Comparison of ENCODE assay signal across 22 mouse cellular contexts in genomic region chr5:111941831-111942230, GRCm38 (mm10).
DNase-seq lines count a peak whose midpoint lies in the region; ATAC-seq and TF ChIP-seq lines count a peak whose summit lies in the region.
"Had no signal": no experiment of that assay in that cellular context is flagged by ENCODE, and none has a peak within 500 bp of the region (broad histone marks: within the 10 kb centered on the region; RNA-seq: fewer than 3 reads in every experiment).

No protein-coding gene starts in this region.

- WGBS in forebrain, embryonic 13.5 days, result 78% methylated on average over 16 of the region's 16 CpGs
- 88% methylated on average over 16 of the region's 16 CpGs for whole genome bisulfite sequencing in forebrain, embryonic 10.5 days
- 73% methylated on average over 16 of the region's 16 CpGs for WGBS in hindbrain, embryonic 16.5 days
- WGBS in midbrain, postnatal 0 days, result 67% methylated on average over 16 of the region's 16 CpGs

- peaks cover 48% of the 10 kb centered on the region for H3K4me1 ChIP-seq in forebrain, embryonic 13.5 days
- H3K4me1 ChIP-seq in forebrain, embryonic 10.5 days, result peaks cover 30% of the 10 kb centered on the region
- H3K4me1 ChIP-seq in hindbrain, embryonic 16.5 days (ENCODE audit: control insufficient read depth, insufficient read depth, low read depth, low read length), result peaks cover 21% of the 10 kb centered on the region
- peaks cover 11% of the 10 kb centered on the region for H3K4me1 ChIP-seq in midbrain, postnatal 0 days (ENCODE audit: insufficient read depth, low read length)
- H3K4me1 ChIP-seq: lung, embryonic 15.5 days; megakaryocyte, embryonic 14.5 days had no signal

- no peaks in the 10 kb centered on the region for H3K27me3 ChIP-seq in forebrain, embryonic 13.5 days
- peaks cover 52% of the 10 kb centered on the region for H3K27me3 ChIP-seq in forebrain, embryonic 10.5 days (ENCODE audit: poor library complexity, severe bottlenecking)
- peaks cover 2% of the 10 kb centered on the region; the same call in 1 of the 2 replicates for H3K27me3 ChIP-seq in hindbrain, embryonic 16.5 days (replicated peaks; ENCODE audit: control insufficient read depth, insufficient read depth, low read length)
- no peaks in the 10 kb centered on the region for H3K27me3 ChIP-seq in midbrain, postnatal 0 days (ENCODE audit: insufficient read depth, low read length)
- H3K27me3 ChIP-seq: lung, embryonic 15.5 days; megakaryocyte, embryonic 14.5 days had no signal

- no peak for DNase-seq in forebrain, embryonic 10.5 days (ENCODE audit: extremely low spot score, low spot score)
- peak; percentile 62 for DNase-seq in brain, embryonic 14.5 days (ENCODE audit: low read depth)
- no peak for DNase-seq in midbrain, postnatal 0 days (ENCODE audit: low spot score)
- DNase-seq in kidney, adult 11 months, result no peak
- no peak for DNase-seq in Muller cell, postnatal 12 days (ENCODE audit: inconsistent ontology term)
- DNase-seq: adrenal gland, postnatal 25 days; cerebellum, postnatal 14 days; heart, postnatal 4 days; kidney, adult 8-10 months; kidney, postnatal 14 days; left cerebral cortex, postnatal 4 days; lung, postnatal 36 days; thymus, adult 18-20 months; thymus, postnatal 4 days had no signal

- 0 out of 2 replicates have a peak overlapping the region, but pooled peaks have one; percentile 36 for H3K27ac ChIP-seq in forebrain, embryonic 13.5 days
- no peak overlapping the region for H3K27ac ChIP-seq in forebrain, embryonic 10.5 days
- 0 out of 2 replicates have a peak overlapping the region, but pooled peaks have one; percentile 6 for H3K27ac ChIP-seq in hindbrain, embryonic 16.5 days (ENCODE audit: low read depth, low read length)
- peak overlapping the region; percentile 55; the same call in 1 of the 2 replicates for H3K27ac ChIP-seq in midbrain, postnatal 0 days (ENCODE audit: low read depth, low read length)
- H3K27ac ChIP-seq: heart, embryonic 10.5 days; limb, embryonic 15.5 days; liver, embryonic 14.5 days; lung, embryonic 15.5 days; neural tube, embryonic 13.5 days had no signal

- no peaks in the 10 kb centered on the region for H3K36me3 ChIP-seq in forebrain, embryonic 13.5 days (ENCODE audit: poor library complexity, severe bottlenecking)
- no peaks in the 10 kb centered on the region for H3K36me3 ChIP-seq in forebrain, embryonic 10.5 days (replicated peaks)
- no peaks in the 10 kb centered on the region for H3K36me3 ChIP-seq in hindbrain, embryonic 16.5 days (ENCODE audit: control insufficient read depth, insufficient read depth, low read length)
- no peaks in the 10 kb centered on the region for H3K36me3 ChIP-seq in midbrain, postnatal 0 days (ENCODE audit: insufficient read depth, low read length)
- H3K36me3 ChIP-seq: heart, embryonic 10.5 days; limb, embryonic 15.5 days; lung, embryonic 15.5 days; neural tube, embryonic 13.5 days had no signal

- H3K4me3 ChIP-seq in forebrain, embryonic 13.5 days, result no peak overlapping the region
- no peak overlapping the region for H3K4me3 ChIP-seq in forebrain, embryonic 10.5 days
- H3K4me3 ChIP-seq in hindbrain, embryonic 16.5 days (ENCODE audit: low read length), result no peak overlapping the region
- no peak overlapping the region for H3K4me3 ChIP-seq in midbrain, postnatal 0 days (ENCODE audit: low read depth, low read length)
- H3K4me3 ChIP-seq: heart, embryonic 10.5 days; limb, embryonic 15.5 days; lung, embryonic 15.5 days; megakaryocyte, embryonic 14.5 days; neural tube, embryonic 13.5 days had no signal

- H3K4me2 ChIP-seq in forebrain, embryonic 13.5 days, result no peak overlapping the region
- H3K4me2 ChIP-seq in hindbrain, embryonic 16.5 days (ENCODE audit: low read length), result no peak overlapping the region
- no peak overlapping the region for H3K4me2 ChIP-seq in midbrain, postnatal 0 days (ENCODE audit: low read depth, low read length, poor library complexity, severe bottlenecking)
- H3K4me2 ChIP-seq: limb, embryonic 15.5 days; lung, embryonic 15.5 days; neural tube, embryonic 13.5 days had no signal

- no peak for TF ChIP-seq POLR2A in brain, embryonic 14.5 days (IDR thresholded peaks at IDR 0.05; ENCODE audit: borderline replicate concordance, extremely low read depth, insufficient read depth, insufficient read length, poor library complexity, severe bottlenecking)

- TF ChIP-seq CTCF in brain, embryonic 14.5 days (IDR thresholded peaks at IDR 0.05; ENCODE audit: borderline replicate concordance, extremely low read depth, insufficient read depth, insufficient read length), result no peak
- TF ChIP-seq CTCF in midbrain, postnatal 0 days (IDR thresholded peaks at IDR 0.05), result no peak

- H3K9me3 ChIP-seq in forebrain, embryonic 13.5 days (replicated peaks), result no peaks in the 10 kb centered on the region
- no peaks in the 10 kb centered on the region for H3K9me3 ChIP-seq in forebrain, embryonic 10.5 days
- H3K9me3 ChIP-seq in hindbrain, embryonic 16.5 days (ENCODE audit: control insufficient read depth, low read length), result no peaks in the 10 kb centered on the region
- no peaks in the 10 kb centered on the region for H3K9me3 ChIP-seq in midbrain, postnatal 0 days (ENCODE audit: low read length)
- H3K9me3 ChIP-seq: heart, embryonic 10.5 days; limb, embryonic 15.5 days; lung, embryonic 15.5 days; megakaryocyte, embryonic 14.5 days; neural tube, embryonic 13.5 days had no signal

- ATAC-seq in forebrain, embryonic 13.5 days, result no peak
- ATAC-seq in hindbrain, embryonic 16.5 days, result no peak
- no peak for ATAC-seq in midbrain, postnatal 0 days (ENCODE audit: low FRiP score)

- no peak overlapping the region for H3K9ac ChIP-seq in forebrain, embryonic 13.5 days
- H3K9ac ChIP-seq in hindbrain, embryonic 16.5 days (ENCODE audit: low read depth, low read length), result no peak overlapping the region
- no peak overlapping the region for H3K9ac ChIP-seq in midbrain, postnatal 0 days (replicated peaks; ENCODE audit: low read length, poor library complexity, severe bottlenecking)
- H3K9ac ChIP-seq: limb, embryonic 15.5 days; liver, embryonic 14.5 days; lung, embryonic 15.5 days; neural tube, embryonic 13.5 days had no signal
